Mouse (Mus musculus): ENCODE measurements around the gene Add2. TPM values are rescaled to one million over a fixed set of nuclear protein-coding genes. Genes with fewer than 3 reads are reported as not detected.
A peak's percentile ranks its signal among the peaks of the same experiment; 100 is the strongest.

Add2 gene
- polyA plus RNA-seq, 1 experiment from 2014 or later, result 108 TPM

GRCm38 (mm10) chr6:86053099-86053498, 24.6 kb downstream of the Add2 start:
- peak overlapping the region; percentile 55; the same call in 1 of the 2 replicates for H3K9ac ChIP-seq (ENCODE audit: low read length)
- peak; percentile 60 for DNase-seq (ENCODE audit: low spot score)
- no peaks in the 10 kb centered on the region for H3K36me3 ChIP-seq (ENCODE audit: control insufficient read depth, insufficient read depth, low read length)
- peak; percentile 47 for ATAC-seq
- H3K9me3 ChIP-seq (replicated peaks; ENCODE audit: control insufficient read depth, low read length), result no peaks in the 10 kb centered on the region
- WGBS, result under 1% methylated on average over 4 of the region's 4 CpGs
- H3K27me3 ChIP-seq (replicated peaks; ENCODE audit: control insufficient read depth, insufficient read depth, low read length), result no peaks in the 10 kb centered on the region
- H3K4me3 ChIP-seq (ENCODE audit: low read depth, low read length), result no peak overlapping the region
- H3K4me1 ChIP-seq (ENCODE audit: control insufficient read depth, insufficient read depth, low read length), result peaks cover 46% of the 10 kb centered on the region
- peak overlapping the region; percentile 40 for H3K4me2 ChIP-seq (ENCODE audit: low read length)
- peak overlapping the region; percentile 98 for H3K27ac ChIP-seq (ENCODE audit: low read depth, low read length)

GRCm38 (mm10) chr6:86053594-86053993, 25.1 kb downstream of the Add2 start:
- WGBS, result 53% methylated on average over 5 of the region's 5 CpGs
- peak; percentile 39 for DNase-seq (ENCODE audit: low spot score)
- peak overlapping the region; percentile 55; the same call in 1 of the 2 replicates for H3K9ac ChIP-seq (ENCODE audit: low read length)

GRCm38 (mm10) chr6:86058475-86058874, 30.0 kb downstream of the Add2 start:
- H3K27me3 ChIP-seq (replicated peaks; ENCODE audit: control insufficient read depth, insufficient read depth, low read length), result no peaks in the 10 kb centered on the region

More at GRCm38 (mm10) chr6:86053594-86053993, 25.1 kb downstream of the Add2 start:
- Histone ChIP-seq H3K4me3 (ENCODE audit: low read depth, low read length) (no peak overlapping the region), H3K27ac (ENCODE audit: low read depth, low read length) (peak overlapping the region; percentile 98), H3K27me3 (replicated peaks; ENCODE audit: control insufficient read depth, insufficient read depth, low read length) (no peaks in the 10 kb centered on the region), H3K4me1 (ENCODE audit: control insufficient read depth, insufficient read depth, low read length) (peaks cover 47% of the 10 kb centered on the region), H3K4me2 (ENCODE audit: low read length) (no peak overlapping the region; the same call in 1 of the 2 replicates), H3K9me3 (replicated peaks; ENCODE audit: control insufficient read depth, low read length) (no peaks in the 10 kb centered on the region), H3K36me3 (ENCODE audit: control insufficient read depth, insufficient read depth, low read length) (no peaks in the 10 kb centered on the region)
- ATAC-seq, result no peak

GRCm38 (mm10) chr6:86059151-86059853, 30.8 kb downstream of the Add2 start:
- Histone ChIP-seq H3K36me3 (ENCODE audit: control insufficient read depth, insufficient read depth, low read length) (no peaks in the 10 kb centered on the region), H3K9me3 (replicated peaks; ENCODE audit: control insufficient read depth, low read length) (no peaks in the 10 kb centered on the region), H3K27me3 (replicated peaks; ENCODE audit: control insufficient read depth, insufficient read depth, low read length) (no peaks in the 10 kb centered on the region), H3K4me3 (ENCODE audit: low read depth, low read length) (no peak overlapping the region), H3K4me2 (ENCODE audit: low read length) (peak overlapping the region; percentile 26), H3K9ac (ENCODE audit: low read length) (peak overlapping the region; percentile 9; the same call in 1 of the 2 replicates), H3K4me1 (ENCODE audit: control insufficient read depth, insufficient read depth, low read length) (peaks cover 51% of the 10 kb centered on the region), H3K27ac (ENCODE audit: low read depth, low read length) (peak overlapping the region; percentile 89)
- DNase-seq (ENCODE audit: low spot score), result peak; percentile 70
- ATAC-seq, result peak; percentile 79
- WGBS, result 21% methylated on average over 7 of the region's 7 CpGs

More at GRCm38 (mm10) chr6:86058475-86058874, 30.0 kb downstream of the Add2 start:
- no peak overlapping the region for H3K4me3 ChIP-seq (ENCODE audit: low read depth, low read length)
- H3K9me3 ChIP-seq (replicated peaks; ENCODE audit: control insufficient read depth, low read length), result no peaks in the 10 kb centered on the region
- H3K4me2 ChIP-seq (ENCODE audit: low read length), result no peak overlapping the region
- peak; percentile 85 for DNase-seq (ENCODE audit: low spot score)
- WGBS, result 3% methylated on average over 1 of the region's 1 CpGs
- peak overlapping the region; percentile 89; the same call in 1 of the 2 replicates for H3K27ac ChIP-seq (ENCODE audit: low read depth, low read length)
- H3K4me1 ChIP-seq (ENCODE audit: control insufficient read depth, insufficient read depth, low read length), result peaks cover 46% of the 10 kb centered on the region
- ATAC-seq, result peak; percentile 43; the same call in 1 of the 2 replicates
- no peaks in the 10 kb centered on the region for H3K36me3 ChIP-seq (ENCODE audit: control insufficient read depth, insufficient read depth, low read length)
- no peak overlapping the region for H3K9ac ChIP-seq (ENCODE audit: low read length)

GRCm38 (mm10) chr6:86060170-86060569, 31.7 kb downstream of the Add2 start:
- Histone ChIP-seq H3K27ac (ENCODE audit: low read depth, low read length) (peak overlapping the region; percentile 89; the same call in 1 of the 2 replicates), H3K9ac (ENCODE audit: low read length) (no peak overlapping the region), H3K27me3 (replicated peaks; ENCODE audit: control insufficient read depth, insufficient read depth, low read length) (no peaks in the 10 kb centered on the region), H3K9me3 (replicated peaks; ENCODE audit: control insufficient read depth, low read length) (no peaks in the 10 kb centered on the region), H3K4me3 (ENCODE audit: low read depth, low read length) (no peak overlapping the region), H3K4me2 (ENCODE audit: low read length) (no peak overlapping the region), H3K36me3 (ENCODE audit: control insufficient read depth, insufficient read depth, low read length) (no peaks in the 10 kb centered on the region), H3K4me1 (ENCODE audit: control insufficient read depth, insufficient read depth, low read length) (peaks cover 58% of the 10 kb centered on the region)
- WGBS, result 94% methylated on average over 3 of the region's 3 CpGs
- ATAC-seq (no peak), DNase-seq (ENCODE audit: low spot score) (no peak)

GRCm38 (mm10) chr6:86062226-86062625, 33.7 kb downstream of the Add2 start:
- no peak overlapping the region for H3K4me3 ChIP-seq (ENCODE audit: low read depth, low read length)
- no peak overlapping the region for H3K9ac ChIP-seq (ENCODE audit: low read length)
- no peaks in the 10 kb centered on the region for H3K36me3 ChIP-seq (ENCODE audit: control insufficient read depth, insufficient read depth, low read length)
- peak overlapping the region; percentile 94 for H3K27ac ChIP-seq (ENCODE audit: low read depth, low read length)
- no peaks in the 10 kb centered on the region for H3K9me3 ChIP-seq (replicated peaks; ENCODE audit: control insufficient read depth, low read length)
- H3K27me3 ChIP-seq (replicated peaks; ENCODE audit: control insufficient read depth, insufficient read depth, low read length), result no peaks in the 10 kb centered on the region
- ATAC-seq, result no peak
- 63% methylated on average over 5 of the region's 5 CpGs for WGBS
- peaks cover 78% of the 10 kb centered on the region for H3K4me1 ChIP-seq (ENCODE audit: control insufficient read depth, insufficient read depth, low read length)
- no peak for DNase-seq (ENCODE audit: low spot score)
- no peak overlapping the region for H3K4me2 ChIP-seq (ENCODE audit: low read length)

- H3K9ac ChIP-seq (ENCODE audit: low read length), result no peak overlapping the region; the same call in 1 of the 2 replicates
- no peak overlapping the region for H3K4me3 ChIP-seq (ENCODE audit: low read depth, low read length)
- H3K4me1 ChIP-seq (ENCODE audit: control insufficient read depth, insufficient read depth, low read length), result peaks cover 75% of the 10 kb centered on the region
- H3K36me3 ChIP-seq (ENCODE audit: control insufficient read depth, insufficient read depth, low read length), result no peaks in the 10 kb centered on the region
- H3K4me2 ChIP-seq (ENCODE audit: low read length), result no peak overlapping the region
- no peaks in the 10 kb centered on the region for H3K27me3 ChIP-seq (replicated peaks; ENCODE audit: control insufficient read depth, insufficient read depth, low read length)
- WGBS, result 64% methylated on average over 2 of the region's 2 CpGs
- ATAC-seq (no peak), DNase-seq (ENCODE audit: low spot score) (peak; percentile 56)
- peak overlapping the region; percentile 94 for H3K27ac ChIP-seq (ENCODE audit: low read depth, low read length)
- H3K9me3 ChIP-seq (replicated peaks; ENCODE audit: control insufficient read depth, low read length), result no peaks in the 10 kb centered on the region
These were observed 34.2 kb downstream of the Add2 start for GRCm38 (mm10) chr6:86062684-86063083.

GRCm38 (mm10) chr6:86064318-86065016, 36.0 kb downstream of the Add2 start:
- Histone ChIP-seq H3K36me3 (ENCODE audit: control insufficient read depth, insufficient read depth, low read length) (no peaks in the 10 kb centered on the region), H3K4me1 (ENCODE audit: control insufficient read depth, insufficient read depth, low read length) (peaks cover 74% of the 10 kb centered on the region), H3K4me3 (ENCODE audit: low read depth, low read length) (no peak overlapping the region), H3K27ac (ENCODE audit: low read depth, low read length) (peak overlapping the region; percentile 94), H3K4me2 (ENCODE audit: low read length) (peak overlapping the region; percentile 27; the same call in 1 of the 2 replicates), H3K9me3 (replicated peaks; ENCODE audit: control insufficient read depth, low read length) (no peaks in the 10 kb centered on the region), H3K9ac (ENCODE audit: low read length) (peak overlapping the region; percentile 32), H3K27me3 (replicated peaks; ENCODE audit: control insufficient read depth, insufficient read depth, low read length) (no peaks in the 10 kb centered on the region)
- WGBS, result 20% methylated on average over 6 of the region's 6 CpGs
- ATAC-seq, result peak; percentile 82
- peak; percentile 94 for DNase-seq (ENCODE audit: low spot score)
